23 mouse cellular contexts compared by ENCODE assay signal in genomic region chr2:131996369-131996768, GRCm38 (mm10). TPM values are rescaled to one million over a fixed set of nuclear protein-coding genes. Genes with fewer than 3 reads are reported as not detected.
"Had no signal": no experiment of that assay in that cellular context is flagged by ENCODE, and none has a peak within 500 bp of the region (broad histone marks: within the 10 kb centered on the region; RNA-seq: fewer than 3 reads in every experiment).

No protein-coding gene starts in this region.

- H3K27me3 ChIP-seq: limb, embryonic 15.5 days; midbrain, embryonic 13.5 days; neural tube, embryonic 13.5 days; stomach, embryonic 15.5 days had no signal

- H3K4me2 ChIP-seq: limb, embryonic 12.5 days; limb, embryonic 15.5 days; liver, embryonic 11.5 days; lung, embryonic 14.5 days; midbrain, embryonic 13.5 days; neural tube, embryonic 13.5 days; stomach, embryonic 15.5 days had no signal

- H3K9ac ChIP-seq: limb, embryonic 12.5 days; limb, embryonic 15.5 days; liver, embryonic 14.5 days; liver, postnatal 0 days; lung, embryonic 14.5 days; midbrain, embryonic 13.5 days; neural tube, embryonic 13.5 days; stomach, embryonic 15.5 days had no signal

- DNase-seq: kidney, adult 18-20 months; kidney, adult 9 months; liver, postnatal 0 days; lung, embryonic 14.5 days; retina, postnatal 1 day; thymus, adult 18-20 months; thymus, postnatal 36 days had no signal

- H3K36me3 ChIP-seq: limb, embryonic 12.5 days; stomach, embryonic 15.5 days had no signal

- H3K27ac ChIP-seq: limb, embryonic 12.5 days; limb, embryonic 15.5 days; liver, embryonic 14.5 days; macrophage; midbrain, embryonic 10.5 days; midbrain, embryonic 13.5 days; neural tube, embryonic 13.5 days; stomach, embryonic 15.5 days had no signal

- ATAC-seq: intestine, embryonic 16.5 days; liver, postnatal 0 days; lung, postnatal 0 days; midbrain, embryonic 13.5 days; midbrain, embryonic 16.5 days had no signal

- H3K9me3 ChIP-seq: limb, embryonic 12.5 days; limb, embryonic 15.5 days; megakaryocyte, embryonic 14.5 days; midbrain, embryonic 10.5 days; midbrain, embryonic 13.5 days; neural tube, embryonic 13.5 days; stomach, embryonic 15.5 days had no signal

- H3K4me3 ChIP-seq: limb, embryonic 12.5 days; limb, embryonic 15.5 days; megakaryocyte, embryonic 14.5 days; midbrain, embryonic 10.5 days; midbrain, embryonic 13.5 days; myocyte; neural tube, embryonic 13.5 days; stomach, embryonic 15.5 days had no signal

- H3K4me1 ChIP-seq: stomach, embryonic 15.5 days had no signal

RNA-seq across cellular contexts. Expression of gene Prnd, which starts 45.7 kb away (rescaled TPM):
- total RNA-seq: layer of hippocampus, adult 18-20 months; monocyte, adult 5-6 weeks had no signal
- polyA plus RNA-seq: macrophage, myocyte had no signal
